Mouse (Mus musculus): ENCODE data around the gene Iars2. TPM values are rescaled to one million over a fixed set of nuclear protein-coding genes. Genes with fewer than 3 reads are reported as not detected.

Iars2 gene
- total and polyA plus RNA-seq, 3 experiments = 39.9 to 43.9 TPM; not detected in 1

- Histone ChIP-seq H3K36me3 (ENCODE audit: control insufficient read depth in 1 of 2, insufficient read depth in 2 of 2, low read length in 2 of 2) (peaks cover 0 to 2% of the 10 kb centered on the region in 2 experiments; a peak in 2 of 4 replicates), H3K9ac (ENCODE audit: control insufficient read depth, low read depth, low read length, poor library complexity, severe bottlenecking) (no peak overlapping the region), H3K27me3 (ENCODE audit: control insufficient read depth in 1 of 2, insufficient read depth in 2 of 2, low read length in 2 of 2) (no peaks in the 10 kb centered on the region), H3K79me2 (ENCODE audit: control insufficient read depth, insufficient read depth, low read length, poor library complexity) (no peaks in the 10 kb centered on the region), H3K4me1 (ENCODE audit: control insufficient read depth in 1 of 2, insufficient read depth in 2 of 2, low read length in 2 of 2) (no peaks in the 10 kb centered on the region), H3K27ac (ENCODE audit: control insufficient read depth, low read depth, low read length) (no peak overlapping the region), H3K4me3 (ENCODE audit: control insufficient read depth in 1 of 2, insufficient read depth in 1 of 2, low read depth in 2 of 2, low read length in 2 of 2) (no peak overlapping the region), H3K9me3 (replicated peaks; ENCODE audit: insufficient read depth, low read length) (no peaks in the 10 kb centered on the region)
- no peak for DNase-seq (ENCODE audit: low read depth, low spot score)
- TF ChIP-seq POLR2AphosphoS2 (IDR thresholded peaks at IDR 0.05; ENCODE audit: low read length) = no peak
These were observed 75.9 kb downstream of the Iars2 start for GRCm38 (mm10) chr1:185253140-185253892.

GRCm38 (mm10) chr1:185252351-185252750 lies 76.8 kb downstream of the Iars2 start:
- H3K9ac ChIP-seq (ENCODE audit: control insufficient read depth, low read depth, low read length, poor library complexity, severe bottlenecking) = no peak overlapping the region
- H3K27me3 ChIP-seq (ENCODE audit: control insufficient read depth in 1 of 2, insufficient read depth in 2 of 2, low read length in 2 of 2) = no peaks in the 10 kb centered on the region
- H3K36me3 ChIP-seq (ENCODE audit: control insufficient read depth in 1 of 2, insufficient read depth in 2 of 2, low read length in 2 of 2) = peaks cover 0 to 2% of the 10 kb centered on the region in 2 experiments; a peak in 2 of 4 replicates
- TF ChIP-seq RCOR1 (IDR thresholded peaks at IDR 0.05; ENCODE audit: low read depth, low read length) = no peak
- TF ChIP-seq UBTF (IDR thresholded peaks at IDR 0.05; ENCODE audit: borderline replicate concordance, insufficient read depth, low read depth, low read length) = no peak
- TF ChIP-seq CHD1 (IDR thresholded peaks at IDR 0.05; ENCODE audit: low read depth, low read length) = no peak
- no peak for TF ChIP-seq ZNF384 (IDR thresholded peaks at IDR 0.05; ENCODE audit: low read depth, low read length)
- TF ChIP-seq MAFK (IDR thresholded peaks at IDR 0.05; ENCODE audit: borderline replicate concordance, low read depth, low read length) = no peak
- no peak for TF ChIP-seq TAL1 (IDR thresholded peaks at IDR 0.05; ENCODE audit: low read length)
- TF ChIP-seq ZMIZ1 (IDR thresholded peaks at IDR 0.05; ENCODE audit: low read depth, low read length) = no peak
- TF ChIP-seq ZC3H11A (IDR thresholded peaks at IDR 0.05; ENCODE audit: low read depth, low read length) = no peak
- TF ChIP-seq CTCF (IDR thresholded peaks at IDR 0.05 in 2 of 3, conservative IDR thresholded peaks at IDR 0.05 in 1 of 3; ENCODE audit: control insufficient read depth in 1 of 3, insufficient read depth in 1 of 3, low read depth in 2 of 3, low read length in 3 of 3, poor library complexity in 1 of 3, severe bottlenecking in 1 of 3) = no peak
- TF ChIP-seq TBP (IDR thresholded peaks at IDR 0.05; ENCODE audit: low read depth, low read length) = no peak
- TF ChIP-seq POLR2AphosphoS5 (IDR thresholded peaks at IDR 0.05; ENCODE audit: borderline replicate concordance, low read depth, low read length) = no peak
- TF ChIP-seq E2F4 (IDR thresholded peaks at IDR 0.05; ENCODE audit: borderline replicate concordance, low read depth, low read length) = no peak
- TF ChIP-seq MEF2A (IDR thresholded peaks at IDR 0.05; ENCODE audit: extremely low read depth, insufficient replicate concordance, low read depth, low read length, poor library complexity, severe bottlenecking) = no peak
- TF ChIP-seq SIN3A (IDR thresholded peaks at IDR 0.05; ENCODE audit: low read length) = no peak
- TF ChIP-seq CHD2 (IDR thresholded peaks at IDR 0.05; ENCODE audit: low read length) = no peak
- TF ChIP-seq TCF12 (IDR thresholded peaks at IDR 0.05; ENCODE audit: low read depth, low read length) = no peak
- no peak for TF ChIP-seq BHLHE40 (IDR thresholded peaks at IDR 0.05; ENCODE audit: borderline replicate concordance, low read depth, low read length)
- DNase-seq (ENCODE audit: low read depth, low spot score) = no peak
- no peak overlapping the region for H3K4me3 ChIP-seq (ENCODE audit: control insufficient read depth in 1 of 2, insufficient read depth in 1 of 2, low read depth in 2 of 2, low read length in 2 of 2)
- no peaks in the 10 kb centered on the region for H3K9me3 ChIP-seq (replicated peaks; ENCODE audit: insufficient read depth, low read length)
- H3K4me1 ChIP-seq (ENCODE audit: control insufficient read depth in 1 of 2, insufficient read depth in 2 of 2, low read length in 2 of 2) = no peaks in the 10 kb centered on the region
- H3K79me2 ChIP-seq (ENCODE audit: control insufficient read depth, insufficient read depth, low read length, poor library complexity) = no peaks in the 10 kb centered on the region
- H3K27ac ChIP-seq (ENCODE audit: control insufficient read depth, low read depth, low read length) = no peak overlapping the region

Measured in MEL (cell line).